Mouse (Mus musculus): Measurements from ENCODE around the gene Pak2.

The Pak2 gene

DNA sequence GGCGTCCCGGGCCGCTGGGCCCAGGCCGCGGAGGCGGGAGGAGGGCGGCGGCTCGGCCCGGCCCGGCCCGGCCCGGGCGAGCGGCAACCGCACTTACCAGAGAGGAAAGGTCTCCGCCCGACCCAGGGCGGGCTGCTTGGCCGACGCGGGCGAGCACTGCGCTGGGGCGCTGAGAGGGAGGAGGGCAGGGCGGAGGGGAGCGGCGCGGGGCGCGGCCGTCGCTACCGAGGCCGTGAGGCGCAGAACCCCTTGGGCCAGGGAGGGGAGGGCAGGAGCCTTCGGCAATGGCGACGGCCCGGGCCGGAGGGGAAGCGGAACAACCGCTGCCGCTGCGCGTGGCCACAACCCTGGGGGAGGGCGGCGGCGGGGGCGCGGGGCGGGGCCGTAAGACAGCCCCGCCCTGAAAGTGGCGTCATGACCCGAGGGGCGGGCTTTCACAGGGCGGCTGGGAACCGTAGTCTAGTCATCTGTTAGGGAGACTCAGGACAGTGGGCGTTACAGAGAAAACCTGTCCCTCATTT lies at the start of gene Pak2:
TSS of gene Pak2 (minus strand) at position 352 of the 521 bp plus-strand sequence.
- peak; percentile 69 to 74 for DNase-seq (ENCODE audit: low read depth in 2 of 2, low spot score in 2 of 2)

DNA sequence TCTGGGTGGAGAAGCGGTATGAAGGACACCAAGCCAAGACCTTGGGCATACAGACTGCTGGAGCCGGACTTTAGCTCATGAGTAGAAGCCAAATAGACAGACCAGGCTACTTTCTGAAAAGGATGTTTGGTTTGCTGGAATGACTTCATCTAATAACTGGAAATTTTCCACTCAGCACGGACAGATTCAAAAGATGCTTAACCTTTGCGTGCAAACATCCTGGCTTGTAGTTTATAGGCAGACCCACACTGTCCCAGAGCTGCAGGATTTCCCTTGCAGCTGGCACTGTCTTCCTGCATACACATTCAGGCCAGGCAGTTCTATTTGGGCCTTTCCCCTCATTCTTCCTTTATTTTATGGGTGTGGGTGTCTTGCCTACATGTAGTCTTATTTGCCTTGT lies 47.9 kb upstream of the Pak2 start:
- no peak for DNase-seq (ENCODE audit: low read depth in 2 of 2, low spot score in 2 of 2)

DNA sequence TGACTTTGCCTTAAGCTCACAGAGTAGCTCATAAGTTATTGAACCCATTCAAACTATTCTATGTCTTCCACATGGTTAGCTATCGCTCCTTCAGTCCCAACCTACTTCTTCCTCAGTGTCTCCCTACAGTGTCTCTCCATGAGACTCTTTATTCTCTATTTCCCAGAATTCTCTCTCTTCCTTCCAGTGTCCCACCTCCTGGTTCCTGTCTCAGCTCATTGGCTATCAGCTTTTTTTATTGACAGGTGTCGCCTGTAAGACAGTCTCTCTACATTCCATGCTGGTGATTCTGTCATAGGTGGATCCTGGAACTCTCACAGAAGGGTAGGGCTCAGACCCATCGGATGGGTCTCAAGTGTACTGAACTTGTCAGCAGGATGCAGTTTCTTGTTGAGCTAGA lies 46.2 kb upstream of the Pak2 start:
- no peak for DNase-seq (ENCODE audit: low read depth in 2 of 2, low spot score in 2 of 2)

DNA sequence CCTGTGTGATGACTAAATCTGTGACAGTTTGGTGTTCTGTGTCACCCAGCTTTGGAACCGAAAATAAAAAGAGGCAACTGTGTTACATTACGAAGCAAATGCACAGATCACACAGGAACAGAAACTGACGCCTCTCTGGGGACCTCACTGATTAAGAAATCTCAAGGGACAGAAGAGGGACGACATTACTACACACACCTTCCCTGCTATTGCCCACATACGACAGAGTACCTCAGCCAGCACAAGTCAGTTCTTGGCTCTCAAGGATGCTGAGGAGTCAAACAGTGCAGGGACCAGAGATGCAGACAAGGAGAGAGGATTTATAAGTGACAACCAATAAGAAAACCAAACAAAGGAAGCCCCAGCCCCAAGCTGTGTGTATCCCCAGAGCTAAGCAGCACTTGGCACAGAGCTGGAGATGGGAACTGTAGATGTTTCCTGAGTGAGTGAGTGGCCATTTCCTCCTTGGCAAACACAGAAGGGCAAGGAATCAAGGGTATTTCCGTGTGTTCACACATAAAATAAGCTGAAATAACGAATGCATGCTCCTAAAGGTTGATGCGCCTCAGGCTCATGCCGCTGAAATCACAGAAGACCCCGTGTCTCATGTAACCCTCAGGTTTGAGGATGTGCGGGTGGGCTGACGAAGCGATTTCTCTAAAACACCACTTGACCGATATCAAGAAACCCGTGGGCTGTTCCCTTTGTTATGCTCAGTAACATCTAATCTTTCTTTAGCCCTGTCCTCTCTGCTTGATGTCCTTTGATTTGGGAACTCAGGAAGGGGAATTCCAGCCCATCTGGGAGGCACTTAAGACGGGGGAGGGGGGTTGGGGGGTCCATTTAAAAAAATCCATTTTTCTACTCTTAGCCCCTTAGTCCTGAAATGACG lies 45.5 kb upstream of the Pak2 start:
- DNase-seq (ENCODE audit: low read depth in 2 of 2, low spot score in 2 of 2), result no peak

DNA sequence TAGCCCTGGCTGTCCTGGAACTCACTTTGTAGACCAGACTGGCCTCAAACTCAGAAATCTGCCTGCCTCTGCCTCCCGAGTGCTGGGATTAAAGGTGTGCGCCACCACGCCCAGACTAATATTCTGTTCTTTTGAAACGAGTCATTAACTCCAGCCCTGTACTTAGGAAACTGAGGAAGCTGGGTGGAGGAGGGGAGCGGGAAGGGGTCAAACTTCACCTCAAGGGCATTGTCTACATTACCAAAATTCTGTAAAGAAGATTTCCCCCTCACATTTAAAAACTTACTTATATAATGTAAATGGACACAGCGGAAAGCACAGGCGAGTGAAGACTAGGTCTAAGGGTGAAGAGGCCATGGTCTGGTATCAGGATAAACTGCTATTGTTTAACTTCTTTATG lies 44.9 kb upstream of the Pak2 start:
- DNase-seq (ENCODE audit: low read depth in 2 of 2, low spot score in 2 of 2), result no peak

DNA sequence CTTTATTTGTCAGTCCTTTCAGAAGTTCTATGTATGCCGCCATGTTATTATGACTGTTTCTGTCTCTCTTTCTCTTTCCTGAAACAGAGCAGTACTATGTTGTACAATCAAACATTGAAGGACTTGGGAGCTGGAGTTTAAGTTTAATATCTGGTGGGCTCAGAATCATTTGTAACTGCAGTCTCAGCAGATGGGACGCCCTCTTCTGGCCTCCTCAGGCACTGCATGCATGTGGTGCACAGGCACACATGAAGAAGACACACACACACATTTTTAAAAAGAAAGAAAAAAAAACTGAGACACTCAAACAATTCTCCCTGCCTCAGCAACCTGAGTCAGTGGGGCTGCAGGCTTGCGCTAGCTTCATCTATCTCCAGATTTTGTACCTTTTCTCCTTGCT lies 41.3 kb upstream of the Pak2 start:
- no peak for DNase-seq (ENCODE audit: low read depth in 2 of 2, low spot score in 2 of 2)

DNA sequence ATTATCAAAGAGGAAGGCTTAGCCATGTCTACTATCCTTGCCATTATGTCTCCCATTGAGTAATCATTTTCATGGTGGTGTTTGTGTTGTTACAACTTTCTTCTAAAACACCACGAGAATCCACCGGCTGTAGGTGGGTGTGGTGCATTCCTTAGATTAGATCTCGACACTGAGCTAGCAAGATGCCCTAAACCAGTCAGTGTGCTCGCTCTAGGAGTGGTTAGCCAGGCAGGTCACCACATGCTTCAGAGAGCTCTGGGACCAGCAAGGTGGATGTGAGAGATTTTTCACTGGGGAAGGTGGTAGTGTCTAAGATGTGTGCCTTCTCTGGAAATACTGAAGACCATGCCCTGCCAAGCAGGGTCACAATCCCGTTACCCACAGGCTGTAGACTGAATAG lies 37.0 kb upstream of the Pak2 start:
- no peak for DNase-seq (ENCODE audit: low read depth in 2 of 2, low spot score in 2 of 2)

DNA sequence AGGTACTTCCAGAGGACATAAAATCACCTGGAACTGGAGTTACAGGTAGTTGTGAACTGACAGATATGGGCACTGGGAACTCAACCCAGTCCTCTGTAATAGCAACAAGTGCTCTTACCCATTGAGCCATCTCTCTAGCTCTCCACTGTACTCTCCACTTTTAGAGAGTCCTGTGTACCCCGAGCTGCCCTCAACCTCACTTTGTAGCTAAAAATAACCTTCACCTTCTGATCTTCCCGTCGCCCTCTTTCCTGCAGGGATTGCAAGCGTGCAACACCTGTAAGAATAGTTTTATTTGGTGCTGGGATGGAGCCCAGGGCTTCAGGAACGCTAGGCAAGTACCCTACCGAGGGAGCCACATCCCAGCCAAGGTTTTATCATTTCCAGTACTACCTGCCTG lies 36.6 kb upstream of the Pak2 start:
- no peak for DNase-seq (ENCODE audit: low read depth in 2 of 2, low spot score in 2 of 2)

DNA sequence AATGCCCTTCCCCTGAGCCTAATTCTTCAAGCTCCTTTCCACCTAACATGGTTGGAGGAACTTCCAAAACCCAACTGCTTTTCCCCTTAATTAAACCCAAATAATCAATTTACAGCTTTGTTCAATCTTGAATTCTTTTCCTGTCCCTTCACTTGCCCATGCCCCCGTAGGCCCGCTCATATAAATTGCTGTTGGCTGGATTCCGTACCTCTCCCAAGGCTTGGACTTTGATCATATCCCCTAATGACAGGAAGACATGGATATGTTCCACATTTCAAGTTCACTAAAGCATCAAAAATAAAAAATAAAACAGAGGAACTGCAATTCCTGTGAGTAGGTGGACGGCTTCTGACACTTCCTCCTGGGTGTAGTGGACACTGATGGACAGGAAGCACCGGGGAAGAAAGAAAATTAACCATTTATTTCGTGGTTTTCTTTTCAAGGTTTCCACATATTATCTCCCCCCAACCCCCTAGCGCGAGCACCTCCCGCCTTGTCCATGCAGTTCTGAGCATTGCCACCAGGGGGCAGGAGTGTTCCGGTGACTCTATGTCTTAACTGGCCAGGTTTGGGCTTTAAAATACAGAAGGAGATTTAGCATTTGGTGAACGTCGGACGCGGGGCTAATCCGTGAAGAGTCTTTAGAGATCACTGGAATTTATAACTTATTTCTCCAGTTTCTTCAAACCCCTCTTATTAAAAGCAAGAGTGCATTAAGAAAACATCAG lies 36.0 kb upstream of the Pak2 start:
- peak; percentile 90 for DNase-seq (ENCODE audit: low read depth in 2 of 2, low spot score in 2 of 2)

DNA sequence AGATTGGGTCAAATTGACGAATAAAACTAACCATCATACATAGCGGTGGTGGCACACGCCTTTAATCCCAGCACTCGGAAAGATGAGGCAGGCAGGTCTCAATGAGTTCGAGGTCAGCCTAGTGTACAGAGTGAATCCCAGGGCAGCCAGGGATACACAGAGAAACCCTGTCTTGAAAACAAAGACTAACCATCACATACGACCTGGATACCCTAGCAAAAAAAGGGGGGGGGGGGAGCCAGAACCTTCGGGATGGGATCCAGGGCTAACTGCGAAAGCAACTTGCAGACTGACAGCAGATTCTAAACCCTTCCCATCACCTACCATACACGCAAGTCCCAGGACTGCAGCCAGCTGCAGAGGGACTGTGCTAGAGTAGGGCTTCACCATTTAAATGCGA lies 35.3 kb upstream of the Pak2 start:
- DNase-seq (ENCODE audit: low read depth in 2 of 2, low spot score in 2 of 2), result no peak

DNA sequence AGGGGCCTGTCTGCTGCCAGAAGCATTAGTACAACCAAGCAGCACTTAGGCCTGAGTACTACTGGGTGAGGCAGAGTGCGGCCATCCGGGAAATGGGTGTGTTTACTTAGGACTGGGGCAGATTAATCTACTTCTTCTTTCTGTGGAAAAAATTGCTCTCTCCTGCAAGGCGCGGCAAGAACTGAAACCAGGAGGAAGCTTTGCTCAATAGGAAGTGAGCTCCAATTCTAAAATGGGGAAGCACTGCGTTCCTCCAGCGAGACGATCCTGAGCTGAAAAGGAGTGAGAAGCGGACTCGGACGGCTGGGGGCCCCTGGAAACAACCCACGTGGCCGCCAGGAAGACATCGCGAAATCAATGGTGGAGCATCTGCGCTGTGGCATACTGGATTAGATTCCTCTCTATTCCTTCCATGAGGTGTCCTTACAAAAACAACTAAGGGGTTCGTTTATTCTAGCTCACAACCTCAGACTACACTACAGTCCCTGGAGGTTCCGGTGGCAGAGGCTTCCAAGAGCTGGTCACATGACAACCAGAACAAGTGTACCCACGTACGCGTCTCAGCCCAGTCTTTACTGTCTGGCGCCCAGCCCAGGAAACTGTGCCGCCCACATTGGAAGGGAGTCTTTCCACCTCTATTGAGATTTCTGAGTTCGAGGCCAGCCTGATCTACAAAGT lies 34.5 kb upstream of the Pak2 start:
- peak; percentile 62 to 65 for DNase-seq (ENCODE audit: low read depth in 2 of 2, low spot score in 2 of 2)

DNA sequence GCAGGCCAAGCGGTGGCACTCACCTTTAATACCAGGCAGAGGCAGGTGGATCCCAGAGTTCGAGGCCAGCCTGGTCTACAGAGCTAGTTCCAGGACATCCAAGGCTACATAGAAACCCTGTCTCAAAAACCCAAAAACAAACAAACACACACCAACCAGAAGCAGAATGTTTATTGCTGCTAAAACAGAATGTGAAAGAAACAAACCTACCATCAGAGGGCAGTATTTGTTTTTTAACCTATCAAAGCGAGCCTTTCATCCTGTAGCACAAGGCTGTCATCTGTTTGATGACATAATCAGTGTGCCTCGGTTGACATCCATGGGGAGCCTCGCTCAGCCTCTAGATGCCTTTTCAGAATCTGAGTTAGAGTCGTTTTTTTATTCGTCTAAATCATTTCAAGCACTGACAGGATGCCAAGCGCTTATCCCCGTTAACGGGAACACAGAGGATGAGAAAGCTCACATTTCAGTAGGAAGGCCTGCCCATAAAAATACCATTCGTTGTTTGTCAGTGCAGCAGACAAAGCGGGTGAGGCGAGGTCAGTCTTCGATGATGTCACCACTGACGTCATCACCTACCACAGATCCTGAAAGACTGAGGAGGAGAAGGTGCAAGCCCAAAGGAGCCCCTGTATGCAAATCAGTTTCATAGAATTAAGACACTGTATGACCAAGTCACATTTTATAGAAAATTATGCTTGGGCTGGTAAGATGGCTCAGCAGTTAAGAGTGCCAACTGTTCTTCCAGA lies 32.0 kb upstream of the Pak2 start:
- peak in 1 of 2 experiments; percentile 41 for DNase-seq (ENCODE audit: low read depth in 2 of 2, low spot score in 2 of 2)

DNA sequence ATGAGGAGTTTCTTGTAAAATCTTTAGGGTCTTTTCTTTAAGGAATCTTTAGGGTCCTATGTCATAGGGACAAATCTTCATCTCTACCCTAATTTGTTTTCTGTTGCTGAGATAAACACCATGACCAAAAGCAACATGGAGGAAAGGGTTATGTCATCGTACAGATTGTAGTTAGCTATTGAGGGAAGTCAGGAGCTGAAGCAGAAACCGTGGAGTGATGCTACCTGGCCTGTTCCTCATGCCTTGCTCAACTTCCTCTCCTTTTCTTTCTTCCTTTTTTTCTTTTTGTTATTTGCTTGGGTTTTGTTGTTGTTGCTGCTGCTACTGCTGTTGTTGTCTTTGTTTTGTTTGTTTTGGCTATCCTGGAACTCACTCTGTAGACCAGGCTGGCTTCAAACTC lies 29.4 kb upstream of the Pak2 start:
- no peak for DNase-seq (ENCODE audit: low read depth in 2 of 2, low spot score in 2 of 2)

DNA sequence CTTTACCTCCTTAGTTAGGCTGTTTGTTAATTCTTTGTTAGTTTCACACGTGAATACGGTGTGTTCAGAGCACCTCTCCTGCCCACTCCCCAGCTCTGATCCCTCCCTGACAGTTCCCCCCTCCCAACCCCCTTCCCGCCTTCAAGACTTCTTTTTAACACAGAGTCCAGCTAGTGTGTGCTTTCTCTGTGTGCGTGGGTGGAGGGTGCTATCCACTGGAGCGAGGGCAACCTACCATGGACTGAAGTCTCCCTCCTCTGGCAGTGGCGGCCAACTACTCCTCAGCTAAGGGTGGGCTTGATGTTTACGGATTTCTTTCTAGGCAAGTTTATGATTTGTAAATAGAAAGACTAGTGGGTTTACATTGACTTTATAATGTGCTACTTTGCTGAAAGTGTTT lies 29.0 kb upstream of the Pak2 start:
- peak in 1 of 2 experiments; percentile 51 for DNase-seq (ENCODE audit: low read depth in 2 of 2, low spot score in 2 of 2)

DNA sequence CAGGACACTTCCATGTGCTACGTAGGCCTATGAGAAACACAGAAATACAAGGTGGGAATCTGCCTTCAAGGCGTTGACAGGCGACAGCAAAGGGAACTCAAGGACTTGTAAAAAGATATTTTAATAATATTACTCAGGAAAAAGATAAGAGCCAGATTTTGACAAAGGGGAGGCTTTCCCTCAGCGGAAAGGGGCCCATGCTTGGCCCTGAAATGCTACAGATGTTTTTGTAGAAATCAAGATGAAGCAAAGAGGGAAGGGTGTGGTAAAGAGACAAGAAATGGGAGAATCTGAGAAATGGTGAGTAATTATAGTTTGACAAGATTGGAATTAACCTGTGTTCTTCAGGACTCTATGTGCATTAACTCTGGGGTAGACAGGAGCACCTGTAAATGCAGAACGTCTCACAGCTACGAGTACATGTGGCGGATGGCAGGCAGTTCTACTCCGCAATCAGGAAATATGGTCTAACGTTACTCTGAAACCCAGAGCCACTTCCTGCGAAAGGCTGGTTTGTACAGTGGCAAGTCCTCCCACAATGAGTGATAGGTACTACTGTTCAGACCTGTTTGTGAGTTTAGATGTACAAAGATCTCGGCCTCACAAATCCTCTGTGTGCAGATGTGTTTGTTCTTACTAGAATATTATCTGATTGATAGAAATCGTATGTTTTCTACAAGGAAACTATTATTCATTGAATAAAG lies 28.4 kb upstream of the Pak2 start:
- DNase-seq (ENCODE audit: low read depth in 2 of 2, low spot score in 2 of 2), result peak; percentile 60

DNA sequence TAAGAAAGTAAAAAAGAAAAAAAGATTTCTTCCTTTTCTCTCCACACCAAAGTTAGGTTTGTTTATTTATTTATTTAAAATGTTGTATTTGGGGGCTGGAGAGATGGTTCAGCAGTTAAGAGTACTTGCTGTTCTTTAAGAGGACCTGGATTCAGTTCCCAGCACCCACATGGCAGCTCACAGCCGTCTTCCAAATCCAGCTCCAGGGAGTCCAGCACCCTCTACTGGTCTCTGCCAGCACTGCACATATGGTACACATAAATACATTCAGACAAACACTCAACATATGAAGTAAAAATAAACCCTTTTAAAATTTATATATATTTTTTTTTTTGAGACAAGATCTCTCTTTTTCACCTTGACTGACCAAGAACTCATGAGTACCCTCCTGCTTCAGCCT lies 26.6 kb upstream of the Pak2 start:
- DNase-seq (ENCODE audit: low read depth in 2 of 2, low spot score in 2 of 2), result no peak

DNA sequence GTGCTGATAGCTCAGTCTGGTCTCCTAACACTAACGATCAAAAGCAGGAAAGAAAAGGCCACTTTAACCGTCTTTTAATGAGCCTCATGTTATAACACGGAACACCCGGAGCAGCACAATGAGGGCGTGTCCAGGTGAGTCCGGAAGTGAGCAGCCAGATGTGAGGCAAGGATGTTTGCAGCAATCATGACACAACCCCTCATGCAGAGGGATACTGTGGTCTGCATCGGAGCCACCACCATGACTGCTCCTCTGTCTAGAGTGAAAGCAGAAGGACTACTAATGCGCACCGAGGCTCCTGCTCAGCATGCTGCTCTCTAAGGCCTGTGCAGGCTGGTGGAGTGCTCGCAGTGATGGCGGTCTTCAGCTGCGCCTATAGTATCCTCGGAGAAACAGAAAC lies 23.2 kb upstream of the Pak2 start:
- no peak for DNase-seq (ENCODE audit: low read depth in 2 of 2, low spot score in 2 of 2)

DNA sequence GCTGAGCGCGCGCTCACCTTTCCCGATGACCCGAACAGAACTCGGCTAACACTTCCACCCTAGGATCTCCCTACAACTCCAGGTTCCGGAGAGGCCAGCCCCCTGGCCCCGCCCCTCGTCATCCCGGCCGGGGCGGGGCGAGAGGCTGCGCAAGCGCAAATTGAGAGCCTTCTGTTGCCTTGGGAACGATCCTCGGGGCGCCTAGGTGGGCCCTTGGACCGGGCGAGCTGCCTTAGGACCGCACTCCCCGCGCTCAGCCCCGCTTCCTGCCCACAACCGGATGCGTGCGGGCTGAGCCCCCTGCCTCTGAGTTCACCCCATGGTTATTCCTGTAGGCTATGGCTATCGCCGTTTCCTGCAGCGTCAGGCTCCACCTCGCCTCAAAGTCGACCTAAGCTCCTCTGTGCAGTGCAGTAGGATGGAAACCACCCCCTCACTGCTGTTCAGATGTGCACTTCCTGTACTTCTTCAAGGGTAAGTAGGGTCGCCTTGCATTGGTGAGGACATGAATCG lies 20.6 kb upstream of the Pak2 start, which contains the start of the genes Pigx and Cep19:
TSS of gene Pigx (minus strand) at position 103 of the 513 bp plus-strand sequence.
TSS of gene Cep19 (plus strand) at position 163 of the 513 bp plus-strand sequence.
- peak; percentile 75 to 84 for DNase-seq (ENCODE audit: low read depth in 2 of 2, low spot score in 2 of 2)

DNA sequence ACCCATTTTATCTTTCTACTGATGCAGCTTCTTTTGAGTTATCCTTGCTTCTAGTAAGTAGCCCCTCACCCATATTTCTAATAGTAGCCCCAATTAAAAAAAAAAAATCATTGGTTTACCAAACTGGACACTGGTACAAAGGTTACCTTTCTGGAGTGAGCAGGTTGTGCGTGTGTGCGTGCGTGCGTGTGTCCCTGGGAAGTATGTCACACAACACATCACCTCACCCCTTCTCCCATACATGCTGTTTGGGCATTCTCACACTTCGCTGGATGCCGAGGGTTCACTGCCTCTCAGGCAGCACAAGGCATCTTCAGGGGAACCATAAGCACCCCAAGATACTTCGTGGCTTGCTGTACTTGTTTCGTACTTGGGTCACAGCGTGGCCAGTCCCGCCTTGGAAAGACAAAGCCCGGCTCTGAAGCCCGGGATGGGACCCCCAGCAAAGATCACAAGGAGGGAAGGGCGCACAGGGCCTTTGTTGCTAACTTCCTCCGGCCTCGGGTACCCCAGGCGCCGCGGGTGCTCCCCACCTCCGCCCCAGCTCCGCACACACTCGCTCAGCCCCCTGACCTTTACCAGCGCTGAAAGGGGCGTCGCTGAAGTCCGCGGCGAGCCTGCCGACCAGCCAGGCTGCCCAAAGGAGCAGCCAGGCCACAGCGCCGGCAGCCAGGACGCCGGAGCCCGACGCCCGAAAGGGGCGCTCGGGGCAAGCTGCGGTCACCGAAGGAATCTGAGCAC lies 19.9 kb upstream of the Pak2 start:
- no peak for DNase-seq (ENCODE audit: low read depth in 2 of 2, low spot score in 2 of 2)

All from CD8-positive naive resting alpha-beta T cell, adult 2 months (primary cell).